Mouse (Mus musculus) mouse trophoblast stem cell (cell line): Measurements from ENCODE around the gene Slc38a1.

Source experiments
- in situ Hi-C, 2 experiments: fragments of 300-500 bp; cut with MseI, MboI; formaldehyde crosslinking; loops; 2 replicates in 1 of 2; 3 replicates in 1 of 2; pipeline ENCODE4 v1.15.1; 2025

Slc38a1 gene

GRCm38 (mm10) chr15:96562521-96562920 is 80.2 kb downstream of the Slc38a1 start:
- in situ Hi-C loops, result no loop called here

GRCm38 (mm10) chr15:96560576-96561298 is 82.0 kb downstream of the Slc38a1 start:
- in situ Hi-C loops, result no loop called here

- in situ Hi-C loops, result no loop called here
Observed at GRCm38 (mm10) chr15:96551569-96552380, 90.9 kb downstream of the Slc38a1 start.

- in situ Hi-C loops, result no loop called here
Observed at GRCm38 (mm10) chr15:96551107-96551506, 91.6 kb downstream of the Slc38a1 start.

GRCm38 (mm10) chr15:96548363-96548762 is 94.3 kb downstream of the Slc38a1 start:
- in situ Hi-C loops, result loop anchor here (5.0 to 25.0 kb wide), 2 partner anchors 119 to 389 kb away; no protein-coding TSS in a partner anchor

GRCm38 (mm10) chr15:96547256-96548195 is 95.2 kb downstream of the Slc38a1 start:
- in situ Hi-C loops, result loop anchor here (5.0 to 25.0 kb wide), 2 partner anchors 120 to 390 kb away; no protein-coding TSS in a partner anchor

GRCm38 (mm10) chr15:96543181-96543828 is 99.4 kb downstream of the Slc38a1 start:
- in situ Hi-C loops, result loop anchor here in 1 of 2 experiments (25.0 kb wide), 1 partner anchor 394 kb away; no protein-coding TSS in a partner anchor

GRCm38 (mm10) chr15:96542135-96542534 is 100.6 kb downstream of the Slc38a1 start:
- in situ Hi-C loops, result loop anchor here in 1 of 2 experiments (25.0 kb wide), 1 partner anchor 395 kb away; no protein-coding TSS in a partner anchor

- in situ Hi-C loops, result loop anchor here in 1 of 2 experiments (25.0 kb wide), 1 partner anchor 400 kb away; no protein-coding TSS in a partner anchor
Observed at GRCm38 (mm10) chr15:96537272-96537671, 105.4 kb downstream of the Slc38a1 start.

GRCm38 (mm10) chr15:96536412-96536811 is 106.3 kb downstream of the Slc38a1 start:
- in situ Hi-C loops, result loop anchor here in 1 of 2 experiments (25.0 kb wide), 1 partner anchor 401 kb away; no protein-coding TSS in a partner anchor

- in situ Hi-C loops, result loop anchor here in 1 of 2 experiments (25.0 kb wide), 1 partner anchor 410 kb away; no protein-coding TSS in a partner anchor
Observed at GRCm38 (mm10) chr15:96527686-96528085, 115.0 kb downstream of the Slc38a1 start.

- in situ Hi-C loops, result no loop called here
Observed at GRCm38 (mm10) chr15:96524239-96524738, 118.4 kb downstream of the Slc38a1 start.
